Mouse (Mus musculus): ENCODE data around the gene Samd8.

DNA sequence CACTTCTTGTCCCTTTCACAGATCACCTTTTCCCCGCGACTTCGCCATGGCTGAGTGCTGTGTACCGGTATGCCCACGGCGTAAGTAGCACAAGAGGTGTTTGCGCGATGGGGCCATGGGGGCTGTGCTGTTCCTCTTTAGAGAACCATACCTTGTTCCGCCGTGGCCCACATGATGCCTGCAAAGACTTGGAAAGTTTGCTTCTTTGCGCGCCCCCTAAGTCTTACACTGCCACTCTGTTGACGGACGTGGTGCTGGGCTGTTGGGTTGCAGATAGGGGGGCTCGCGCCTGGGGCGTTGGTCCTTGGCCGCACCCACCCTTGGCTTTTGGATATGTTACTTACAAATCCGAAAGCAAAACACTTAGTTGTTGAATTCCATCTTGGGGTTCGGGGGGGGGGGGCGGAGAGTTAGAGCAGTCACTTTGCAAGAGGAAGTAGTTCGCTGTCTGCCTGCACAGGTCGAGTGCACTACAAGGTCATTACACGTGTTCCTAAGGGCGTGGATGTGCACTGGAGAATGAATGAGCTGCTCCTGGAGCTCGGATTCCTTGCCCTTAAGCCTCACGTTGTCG is 81.6 kb downstream of the Samd8 start:
- TF ChIP-seq CTCF (IDR thresholded peaks at IDR 0.05; ENCODE audit: insufficient read depth, low read depth, low read length) (no peak), POLR2A (IDR thresholded peaks at IDR 0.05; ENCODE audit: insufficient read depth, low read depth, low read length) (no peak)
